Mouse (Mus musculus): ENCODE measurements around the gene Faap100.
"Not testable (repeated sequence)": the region's sequence is repeated elsewhere in the genome, so short reads cannot be mapped to it uniquely, and the experiment has no call there.

The Faap100 gene

GRCm38 (mm10) chr11:120351250-120352092 is 27.1 kb downstream of the Faap100 start:
- no peak for DNase-seq

GRCm38 (mm10) chr11:120350711-120351110 is 27.9 kb downstream of the Faap100 start:
- DNase-seq: no peak

GRCm38 (mm10) chr11:120349986-120350702 is 28.4 kb downstream of the Faap100 start:
- DNase-seq: peak; percentile 80

DNA sequence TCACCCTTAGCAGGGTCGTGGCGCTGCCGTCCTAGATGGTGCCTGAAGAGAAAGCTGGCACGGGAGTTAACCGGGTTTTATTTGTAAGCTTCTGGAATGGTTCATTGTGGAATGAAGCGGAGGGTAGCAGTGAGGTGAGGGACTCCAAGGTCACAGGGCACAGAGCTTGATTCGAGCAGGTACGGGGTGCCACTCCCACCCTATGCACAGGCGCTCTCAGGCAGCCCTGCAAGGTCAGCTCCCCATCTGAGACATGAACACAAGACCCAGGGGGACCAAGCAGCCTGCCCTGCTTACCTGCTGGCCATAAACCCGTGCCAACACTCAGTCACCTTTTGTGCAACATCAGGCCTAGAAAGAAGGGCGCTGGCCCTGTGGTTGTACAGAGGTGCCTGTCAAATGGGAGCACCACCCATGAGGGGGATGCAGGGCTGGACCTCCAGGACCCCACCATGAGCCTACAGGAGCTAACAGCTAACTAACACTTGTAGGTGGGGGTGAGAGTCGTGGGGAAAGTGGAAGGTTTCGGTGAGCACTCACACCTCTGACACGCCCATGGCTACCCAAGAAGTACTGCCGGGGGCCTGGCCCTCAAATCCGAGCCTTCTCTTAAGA is 29.1 kb downstream of the Faap100 start:
- DNase-seq: no peak

DNA sequence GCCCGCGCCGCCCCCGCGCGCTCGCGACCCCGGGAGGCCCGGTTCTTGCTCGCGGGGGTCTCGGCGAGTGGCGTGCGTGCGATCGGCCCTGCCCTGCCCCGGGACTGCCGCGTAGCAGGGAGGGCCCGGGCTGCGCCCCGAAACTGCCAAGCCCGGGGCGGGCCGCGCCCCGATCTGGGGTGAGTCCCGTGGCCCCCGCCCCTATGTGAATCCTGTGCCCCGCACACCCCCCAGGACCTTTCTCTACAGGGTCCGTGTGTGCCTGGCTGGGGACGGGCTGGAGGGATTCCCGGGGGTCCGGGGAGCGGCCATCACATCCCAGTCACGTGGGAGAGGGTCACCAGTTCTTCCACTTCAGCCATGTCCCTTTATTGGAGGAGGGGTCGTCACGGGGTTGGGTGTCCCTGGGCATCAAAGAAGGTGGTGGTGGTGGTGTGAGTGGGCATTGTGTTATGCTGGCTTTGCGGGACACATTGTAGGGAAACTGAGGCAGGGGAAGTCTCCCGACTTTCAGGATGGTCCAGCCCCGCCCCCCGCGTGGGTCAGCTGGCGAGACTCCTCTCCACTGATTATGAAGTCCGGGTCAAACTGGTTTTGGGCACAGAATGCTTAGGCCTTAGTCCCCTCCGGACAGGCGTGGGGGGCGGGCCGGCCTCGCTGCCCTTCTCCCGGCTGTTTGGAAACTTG is 29.7 kb downstream of the Faap100 start:
- peak; percentile 62 for DNase-seq

DNA sequence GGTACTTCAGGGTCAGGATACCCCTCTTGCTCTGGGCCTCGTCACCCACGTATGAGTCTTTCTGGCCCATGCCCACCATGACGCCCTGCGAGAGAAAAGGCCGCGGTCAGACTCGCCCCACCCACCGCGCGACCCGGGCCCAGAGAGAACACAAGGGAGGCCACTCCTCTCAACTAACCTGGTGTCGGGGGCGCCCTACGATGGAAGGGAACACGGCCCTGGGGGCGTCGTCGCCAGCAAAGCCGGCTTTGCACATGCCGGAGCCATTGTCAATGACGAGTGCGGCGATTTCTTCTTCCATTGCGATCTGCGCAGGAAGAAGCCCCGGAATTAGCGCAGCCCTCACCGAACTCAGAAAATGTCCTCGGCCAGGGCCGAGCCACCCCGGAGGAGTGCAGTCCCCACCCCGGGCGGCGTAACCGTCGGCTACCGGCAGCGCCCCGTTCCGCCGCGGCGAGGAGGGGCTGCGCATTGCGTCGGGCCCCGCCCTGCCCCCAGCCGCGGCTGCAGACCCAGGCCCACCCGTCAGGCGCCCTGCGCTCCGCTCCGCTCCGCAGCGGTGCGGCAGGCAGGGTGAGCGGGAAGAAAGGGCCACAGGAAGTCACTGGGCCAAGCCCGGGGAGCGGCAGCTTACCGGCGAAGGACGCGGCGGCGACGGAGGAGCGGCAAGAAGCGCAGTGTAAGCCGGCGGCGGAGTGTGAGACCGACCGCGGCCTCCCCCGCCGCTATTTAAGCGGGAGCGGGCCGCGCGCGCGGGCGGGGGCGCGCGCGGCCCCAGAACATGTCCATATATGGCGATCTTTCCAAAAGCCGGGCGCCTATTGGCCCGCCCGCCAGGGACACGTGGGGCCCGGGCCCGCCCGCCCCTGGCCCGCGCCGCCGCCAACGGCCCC is 30.5 kb downstream of the Faap100 start, which contains the start of gene Actg1:
Gene Actg1, minus strand, starts transcription at position 752 of the 893 bp plus-strand sequence.
- DNase-seq: peak; percentile 86

- DNase-seq: no peak
These were observed 31.3 kb downstream of the Faap100 start for GRCm38 (mm10) chr11:120347301-120347700.

DNA sequence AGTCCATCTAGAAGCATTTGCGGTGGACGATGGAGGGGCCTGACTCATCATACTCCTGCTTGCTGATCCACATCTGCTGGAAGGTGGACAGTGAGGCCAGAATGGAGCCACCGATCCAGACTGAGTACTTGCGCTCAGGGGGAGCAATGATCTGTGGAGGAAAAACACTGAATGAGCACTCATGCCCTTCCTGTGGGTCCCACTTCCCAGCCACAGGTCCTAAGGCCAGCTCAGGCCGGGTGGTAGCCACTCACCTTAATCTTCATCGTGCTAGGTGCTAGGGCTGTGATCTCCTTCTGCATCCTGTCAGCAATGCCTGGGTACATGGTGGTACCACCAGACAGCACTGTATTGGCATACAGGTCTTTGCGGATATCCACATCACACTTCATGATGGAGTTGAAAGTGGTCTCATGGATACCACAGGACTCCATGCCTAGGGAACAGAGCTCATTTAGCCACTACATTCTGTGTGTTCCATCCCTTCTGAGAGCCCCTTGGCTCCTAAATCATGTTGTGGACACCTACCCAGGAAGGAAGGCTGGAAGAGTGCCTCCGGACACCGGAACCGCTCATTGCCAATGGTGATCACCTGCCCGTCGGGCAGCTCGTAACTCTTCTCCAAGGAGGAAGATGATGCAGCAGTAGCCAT is 32.1 kb downstream of the Faap100 start:
- DNase-seq: not testable (repeated sequence)

- DNase-seq: no peak
These were observed 33.4 kb downstream of the Faap100 start for GRCm38 (mm10) chr11:120345067-120345681.

- no peak for DNase-seq
These were observed 34.1 kb downstream of the Faap100 start for GRCm38 (mm10) chr11:120344310-120344920.

- no peak for DNase-seq
These were observed 34.9 kb downstream of the Faap100 start for GRCm38 (mm10) chr11:120343519-120344309.

DNA sequence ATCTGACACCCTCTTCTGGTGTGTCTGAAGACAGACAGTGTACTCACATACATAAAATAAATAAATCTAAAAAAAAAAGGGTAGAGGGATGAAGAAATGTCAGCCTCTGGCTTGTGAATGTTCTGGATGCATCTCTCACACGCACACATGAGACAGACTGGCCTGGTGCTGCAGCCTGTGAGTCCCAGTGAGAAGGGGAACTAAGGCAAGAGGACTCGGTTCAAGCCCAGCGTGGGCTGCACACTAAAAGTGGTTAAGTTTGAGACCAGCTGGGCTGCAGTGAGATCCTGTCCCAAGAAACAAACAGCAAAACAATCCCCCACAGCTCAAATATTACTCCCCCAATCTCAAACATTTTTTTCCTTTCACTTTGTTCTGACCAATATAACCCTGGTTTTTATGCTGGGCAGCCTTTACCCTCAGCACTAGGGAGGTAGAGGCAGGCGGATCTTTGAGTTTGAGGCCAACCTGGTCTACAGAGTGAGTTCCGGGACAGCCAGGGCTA is 35.9 kb downstream of the Faap100 start:
- no peak for DNase-seq

GRCm38 (mm10) chr11:120341661-120342060 is 36.9 kb downstream of the Faap100 start:
- DNase-seq: no peak

- no peak for DNase-seq
These were observed 38.5 kb downstream of the Faap100 start for GRCm38 (mm10) chr11:120339978-120340513.

DNA sequence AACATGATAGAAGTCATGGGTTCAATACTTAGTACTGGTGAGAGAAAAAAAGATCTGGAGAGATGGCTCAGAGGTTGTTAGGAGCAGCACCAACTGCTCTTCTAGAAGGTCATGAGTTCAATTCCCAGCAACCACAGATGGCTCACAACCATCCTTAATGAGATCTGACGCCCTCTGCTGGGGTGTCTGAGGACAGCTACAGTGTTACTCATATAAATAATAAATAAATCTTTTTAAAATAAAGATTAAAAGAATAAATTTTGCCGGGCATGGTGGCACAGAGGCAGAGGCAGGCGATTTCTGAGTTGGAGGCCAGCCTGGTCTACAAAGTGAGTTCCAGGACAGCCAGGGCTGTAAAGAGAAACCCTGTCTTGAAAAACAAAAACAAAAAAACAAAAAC is 39.8 kb downstream of the Faap100 start:
- DNase-seq: no peak

- DNase-seq: no peak
These were observed 41.1 kb downstream of the Faap100 start for GRCm38 (mm10) chr11:120337447-120337846.

DNA sequence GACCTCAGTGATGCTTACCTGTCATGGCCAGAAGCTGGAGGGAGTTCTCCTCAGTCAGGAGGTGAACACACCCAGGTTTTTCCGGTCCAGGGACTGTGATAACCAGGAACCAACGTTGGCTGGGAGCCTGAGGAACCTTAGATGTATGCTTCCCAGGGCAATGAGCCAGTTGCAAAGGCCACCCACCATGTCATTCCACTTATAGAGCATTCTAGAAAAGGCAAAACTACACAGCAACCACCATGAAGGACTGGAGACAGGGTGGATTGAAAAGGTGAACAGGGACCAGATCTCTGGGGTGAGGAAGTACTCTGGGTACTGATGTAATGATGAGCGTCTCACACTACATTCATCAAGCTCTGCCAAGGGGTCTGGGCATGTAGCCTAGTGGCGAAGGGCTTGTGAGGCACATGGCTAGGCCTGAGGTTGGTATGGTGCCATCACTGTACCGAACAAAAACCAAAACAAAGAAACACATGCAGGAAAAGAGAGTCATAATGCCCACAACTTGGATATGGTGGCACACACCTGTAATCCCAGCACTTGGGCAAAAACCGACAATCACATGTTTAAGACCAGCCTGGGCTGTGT is 43.0 kb downstream of the Faap100 start:
- no peak for DNase-seq

- no peak for DNase-seq
These were observed 58.4 kb downstream of the Faap100 start for GRCm38 (mm10) chr11:120320156-120320555.

GRCm38 (mm10) chr11:120319310-120319709 is 59.3 kb downstream of the Faap100 start:
- DNase-seq: no peak
